Mouse (Mus musculus) bone marrow, adult 2 months (tissue): Measurements from ENCODE around the gene Ifnlr1. TPM values are rescaled to one million over a fixed set of nuclear protein-coding genes. Genes with fewer than 3 reads are reported as not detected.
A peak's percentile ranks its signal among the peaks of the same experiment; 100 is the strongest.

ENCODE experiments used
- H3K27ac ChIP-seq: fragments of 200-500 bp; 2 replicates; pipeline ENCODE4 v1.5.1; 2012; ENCODE audit warnings: low read depth, mild to moderate bottlenecking, control low read depth, inconsistent platforms, low read length; ENCODE audit not compliant: control insufficient read depth, poor library complexity, insufficient read depth
- H3K4me1 ChIP-seq: fragments of 200-500 bp; 2 replicates; pipeline ENCODE4 v1.6.1; 2011; ENCODE audit warnings: low read length; ENCODE audit not compliant: control insufficient read depth, insufficient read depth
- H3K4me3 ChIP-seq: fragments of 200-500 bp; replicated peaks from 2 replicates; pipeline ENCODE3; 2011; ENCODE audit warnings: mild to moderate bottlenecking, low read depth, low read length, control low read depth; ENCODE audit not compliant: control insufficient read depth
- CTCF ChIP-seq: fragments of 200-500 bp; IDR thresholded peaks from 2 replicates; pipeline ENCODE4 v1.5.1; 2011; ENCODE audit warnings: low read length, control low read depth; ENCODE audit not compliant: control insufficient read depth, insufficient read depth
- POLR2A ChIP-seq: fragments of 200-500 bp; IDR thresholded peaks from 2 replicates; pipeline ENCODE4 v1.6.1; 2011; ENCODE audit warnings: low read depth, mild to moderate bottlenecking, control low read depth, low read length, borderline replicate concordance; ENCODE audit not compliant: control insufficient read depth
- WGBS: fragments of 180-500 bp; shearing (Covaris S2); methylation state at CpG from one replicate; pipeline ENCODE4 v1.1.7; 2018; 5-methylcytosine and 5-hydroxymethylcytosine counted together
- polyA plus RNA-seq: library from polyadenylated mRNA; stranded (reverse); fragments of >200 nt; gene quantifications from 2 replicates; pipeline ENCODE4 v1.2.4, GENCODE M21; 2011; ENCODE audit warnings: low replicate concordance; ENCODE audit not compliant: missing spikeins, insufficient read depth, insufficient read length

Ifnlr1 gene
- polyA plus RNA-seq, 1 experiment, result 7.3 TPM

DNA sequence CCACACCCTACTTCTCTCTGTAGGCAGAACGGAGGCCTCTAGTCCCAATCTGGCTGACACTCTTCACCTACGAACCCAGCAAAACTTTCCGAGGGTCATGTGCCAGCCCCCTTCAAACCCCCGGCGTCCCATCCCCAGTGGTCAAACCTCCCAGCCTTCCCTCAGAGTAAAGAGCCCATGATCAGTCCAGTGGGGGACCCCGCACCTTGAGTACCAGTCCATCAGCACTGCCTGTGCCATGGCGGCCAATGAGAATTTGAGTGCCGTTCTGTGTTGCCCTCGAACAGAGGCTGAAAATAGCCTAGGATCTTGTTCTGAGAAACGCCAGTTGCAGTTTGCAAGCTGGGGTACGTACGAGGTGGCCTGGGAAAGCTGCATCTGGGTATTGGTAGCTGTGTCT is 27.2 kb upstream of the Ifnlr1 start:
- H3K4me1 ChIP-seq, result no peaks in the 10 kb centered on the region; the same call in 1 of the 2 replicates
- WGBS, result 83% methylated on average over 12 of the region's 12 CpGs
- no peak overlapping the region for H3K4me3 ChIP-seq
- no peak for TF ChIP-seq CTCF
- TF ChIP-seq POLR2A, result no peak
- H3K27ac ChIP-seq, result no peak overlapping the region

- Histone ChIP-seq H3K27ac (peak overlapping the region; percentile 20; the same call in 1 of the 2 replicates), H3K4me1 (no peaks in the 10 kb centered on the region; the same call in 1 of the 2 replicates), H3K4me3 (no peak overlapping the region)
- WGBS, result 49% methylated on average over 6 of the region's 6 CpGs
- TF ChIP-seq POLR2A (peak; percentile 29; the same call in 1 of the 2 replicates), CTCF (no peak)
Observed at GRCm38 (mm10) chr4:135661082-135661809, 24.8 kb upstream of the Ifnlr1 start.

DNA sequence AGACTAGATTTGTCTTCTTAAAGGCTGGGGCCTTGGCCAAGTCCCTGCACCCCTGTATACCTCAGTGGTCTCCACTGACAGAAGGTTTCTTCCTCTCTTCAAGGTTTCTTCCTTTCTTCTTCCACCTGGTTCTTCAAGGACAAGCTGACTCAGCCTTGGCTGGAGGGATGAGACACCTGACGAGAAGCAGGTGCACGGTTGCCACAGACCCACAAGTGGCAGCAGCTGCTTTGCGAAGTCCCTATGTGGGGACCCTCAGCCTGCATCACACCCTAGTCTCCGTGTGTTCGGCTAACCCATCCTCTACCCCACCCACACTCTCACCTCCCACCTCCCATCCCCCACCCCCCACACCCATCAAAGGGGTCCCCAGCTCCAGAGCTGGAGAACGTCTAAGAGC is 24.1 kb upstream of the Ifnlr1 start:
- WGBS, result 90% methylated on average over 6 of the region's 6 CpGs
- Histone ChIP-seq H3K4me1 (no peaks in the 10 kb centered on the region; the same call in 1 of the 2 replicates), H3K27ac (no peak overlapping the region), H3K4me3 (no peak overlapping the region)
- TF ChIP-seq CTCF (no peak), POLR2A (no peak)

GRCm38 (mm10) chr4:135664656-135665055 is 21.4 kb upstream of the Ifnlr1 start:
- Histone ChIP-seq H3K27ac (no peak overlapping the region), H3K4me1 (no peaks in the 10 kb centered on the region; the same call in 1 of the 2 replicates), H3K4me3 (no peak overlapping the region)
- WGBS, result 29% methylated on average over 6 of the region's 6 CpGs
- no peak for TF ChIP-seq CTCF
- no peak for TF ChIP-seq POLR2A

GRCm38 (mm10) chr4:135666192-135666975 is 19.7 kb upstream of the Ifnlr1 start:
- no peaks in the 10 kb centered on the region for H3K4me1 ChIP-seq
- H3K4me3 ChIP-seq, result no peak overlapping the region
- H3K27ac ChIP-seq, result no peak overlapping the region
- 45% methylated on average over 17 of the region's 17 CpGs for WGBS
- peak; percentile 60 for TF ChIP-seq CTCF
- no peak for TF ChIP-seq POLR2A

DNA sequence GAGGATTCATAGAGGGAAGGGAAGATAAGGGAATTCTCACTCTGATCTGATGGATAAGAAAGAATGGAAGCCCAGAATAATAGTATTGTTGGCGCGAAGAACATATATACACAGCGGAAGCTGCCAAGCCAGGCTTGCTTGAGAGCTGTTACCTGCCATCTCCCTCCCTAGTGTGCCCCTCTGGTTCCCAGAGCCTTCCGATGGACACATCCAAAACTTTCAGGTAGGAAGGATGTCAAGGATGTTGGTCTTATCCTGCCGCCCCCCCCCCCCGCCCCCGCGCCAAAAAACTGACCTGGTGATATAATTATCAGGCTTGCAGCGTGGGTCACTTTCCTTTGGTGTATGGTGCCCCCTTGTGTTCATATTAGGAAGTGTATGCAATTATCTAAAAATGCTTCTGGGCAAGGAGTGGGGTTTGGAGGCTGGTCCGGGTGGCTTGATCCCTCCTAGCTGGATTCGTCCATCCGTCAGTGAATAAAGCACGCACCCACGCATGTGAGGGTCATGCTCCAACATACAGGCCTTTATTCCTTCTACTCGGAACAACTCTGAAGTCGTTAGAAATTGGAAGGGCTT is 18.7 kb upstream of the Ifnlr1 start:
- no peak overlapping the region for H3K4me3 ChIP-seq
- peak; percentile 29; the same call in 1 of the 2 replicates for TF ChIP-seq CTCF
- no peak for TF ChIP-seq POLR2A
- H3K27ac ChIP-seq, result no peak overlapping the region
- WGBS, result 13% methylated on average over 16 of the region's 16 CpGs
- no peaks in the 10 kb centered on the region for H3K4me1 ChIP-seq

GRCm38 (mm10) chr4:135673507-135673906 is 12.6 kb upstream of the Ifnlr1 start:
- WGBS, result 62% methylated on average over 3 of the region's 3 CpGs
- Histone ChIP-seq H3K27ac (no peak overlapping the region), H3K4me1 (peaks cover 1% of the 10 kb centered on the region; the same call in 1 of the 2 replicates), H3K4me3 (no peak overlapping the region)
- TF ChIP-seq POLR2A (no peak), CTCF (no peak)

GRCm38 (mm10) chr4:135674993-135675392 is 11.1 kb upstream of the Ifnlr1 start:
- TF ChIP-seq POLR2A (no peak), CTCF (no peak)
- no peak overlapping the region for H3K4me3 ChIP-seq
- WGBS, result 44% methylated on average over 9 of the region's 9 CpGs
- H3K4me1 ChIP-seq, result peaks cover 3% of the 10 kb centered on the region; the same call in 1 of the 2 replicates
- no peak overlapping the region for H3K27ac ChIP-seq

DNA sequence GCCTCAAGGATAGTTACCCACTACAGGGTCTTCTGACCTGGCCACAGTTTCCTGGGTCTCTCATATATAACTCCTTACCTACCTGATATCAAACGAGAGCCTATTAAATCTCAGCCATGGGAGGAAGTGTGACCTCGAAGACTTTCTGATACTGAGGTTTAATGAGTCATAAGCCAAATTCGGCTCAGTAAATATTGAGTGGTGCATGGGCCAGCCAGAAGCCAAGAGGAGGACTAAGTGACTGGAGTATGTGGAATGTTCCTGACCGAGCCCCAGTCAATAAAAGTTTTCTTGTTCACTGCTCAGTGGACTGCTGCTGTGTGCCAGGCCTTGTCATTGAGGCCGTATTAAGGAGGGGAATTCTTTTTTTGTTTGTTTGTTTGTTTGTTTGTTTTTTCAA is 9.6 kb upstream of the Ifnlr1 start:
- no peak overlapping the region for H3K27ac ChIP-seq
- WGBS, result 41% methylated on average over 5 of the region's 5 CpGs
- no peak for TF ChIP-seq POLR2A
- TF ChIP-seq CTCF, result no peak
- H3K4me1 ChIP-seq, result peaks cover 6% of the 10 kb centered on the region
- H3K4me3 ChIP-seq, result no peak overlapping the region
